Mouse (Mus musculus) large intestine, adult 2 months (tissue): ENCODE data around the gene Wdr3. TPM values are rescaled to one million over a fixed set of nuclear protein-coding genes. Genes with fewer than 3 reads are reported as not detected.

Experiments used
- polyA plus RNA-seq: library from polyadenylated mRNA; depleted of rRNA; stranded (reverse); fragments of >200 nt; gene quantifications from 2 replicates; pipeline ENCODE4 v1.2.3, GENCODE M21; 2012; rRNA removed

Gene Wdr3
- polyA plus RNA-seq, 1 experiment, result 7.4 TPM

Other genes starting within 250 kb of the Wdr3 start
- gene Gdap2, start within 50 bp of the Wdr3 start, polyA plus RNA-seq, result 10.7 and 14.8 TPM in 2 replicates